Mouse (Mus musculus): ENCODE measurements around the gene Xdh.

The Xdh gene

DNA sequence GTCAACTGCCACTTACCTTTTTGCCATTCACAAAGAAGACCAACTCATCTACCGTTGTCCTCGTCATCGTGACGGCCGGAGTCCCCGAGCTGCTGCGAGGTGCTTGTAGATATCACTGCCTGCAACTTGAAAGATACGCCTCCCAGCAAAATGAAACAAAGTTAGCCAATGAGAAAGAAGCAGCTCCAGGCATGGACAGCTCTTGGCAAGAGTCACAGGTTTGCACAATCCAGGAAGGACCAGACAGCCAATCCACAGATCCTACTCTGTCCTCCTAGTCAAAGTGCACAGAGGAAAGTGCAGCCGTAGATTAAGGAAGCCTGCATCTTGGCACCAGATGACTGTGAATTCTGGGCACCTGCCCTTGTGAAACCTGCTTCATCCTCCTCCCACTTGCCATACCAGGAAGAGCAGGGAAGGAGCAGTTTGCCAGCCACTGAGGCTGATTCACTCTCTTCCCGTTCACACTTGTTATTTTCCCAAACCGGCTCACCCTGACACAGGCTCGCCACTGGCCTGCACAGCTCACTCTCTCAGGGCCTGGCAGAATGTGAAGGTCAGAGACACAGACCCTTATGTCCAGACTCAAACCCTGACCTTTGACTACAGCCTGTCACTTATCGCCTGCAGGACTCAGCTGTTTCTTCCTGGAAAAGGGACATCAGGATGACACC, at the start of gene Xdh:
Gene Xdh (minus strand): TSS at position 135 of the 674 bp plus-strand sequence.
- DNase-seq (ENCODE audit: low spot score) = peak; percentile 9

GRCm38 (mm10) chr17:73995907-73996645, 46.1 kb upstream of the Xdh start:
- no peak for DNase-seq (ENCODE audit: low spot score)

DNA sequence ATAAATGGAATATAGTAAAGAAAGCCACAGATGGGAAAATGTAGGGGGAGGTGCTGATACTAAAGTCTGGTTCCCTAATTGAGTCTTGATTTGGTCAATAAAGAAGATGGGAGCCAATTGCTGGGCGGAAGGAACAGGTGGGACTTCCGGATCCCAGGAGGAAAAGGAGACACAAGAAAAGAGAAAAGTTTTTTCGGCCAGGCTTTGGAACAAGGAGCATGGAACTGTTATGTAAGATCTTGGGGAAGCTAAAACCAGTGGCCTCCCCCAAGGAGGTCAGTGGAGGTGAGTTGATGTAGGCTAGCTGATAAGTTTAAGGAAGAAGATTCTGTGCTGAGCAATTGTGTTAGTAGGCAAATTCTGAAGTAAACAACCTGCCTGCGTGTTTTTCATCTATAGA, 41.3 kb upstream of the Xdh start:
- no peak for DNase-seq (ENCODE audit: low spot score)

DNA sequence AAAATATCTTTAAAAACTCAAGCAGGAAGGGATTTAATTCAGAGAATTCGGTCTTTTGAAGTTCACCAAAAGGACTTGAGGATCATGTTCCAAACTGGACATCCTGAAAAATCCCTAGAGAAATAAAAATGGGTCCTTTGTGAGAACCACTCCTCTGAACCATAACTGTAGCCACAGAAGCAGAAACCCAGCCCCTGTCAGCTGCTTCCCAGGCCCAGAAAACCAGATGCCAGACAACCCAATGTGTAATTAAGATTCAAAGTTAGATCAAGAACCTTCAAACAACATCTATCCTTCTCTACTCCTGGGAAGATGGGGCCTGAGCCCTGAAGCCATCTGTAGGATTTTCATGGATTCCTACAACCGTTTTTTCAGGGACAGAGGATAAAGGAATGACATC, 36.6 kb upstream of the Xdh start:
- no peak for DNase-seq (ENCODE audit: low spot score)

- DNase-seq (ENCODE audit: low spot score) = no peak
Measured at GRCm38 (mm10) chr17:73985936-73986335, 35.9 kb upstream of the Xdh start.

GRCm38 (mm10) chr17:73984508-73984907, 34.5 kb upstream of the Xdh start:
- DNase-seq (ENCODE audit: low spot score) = no peak

DNA sequence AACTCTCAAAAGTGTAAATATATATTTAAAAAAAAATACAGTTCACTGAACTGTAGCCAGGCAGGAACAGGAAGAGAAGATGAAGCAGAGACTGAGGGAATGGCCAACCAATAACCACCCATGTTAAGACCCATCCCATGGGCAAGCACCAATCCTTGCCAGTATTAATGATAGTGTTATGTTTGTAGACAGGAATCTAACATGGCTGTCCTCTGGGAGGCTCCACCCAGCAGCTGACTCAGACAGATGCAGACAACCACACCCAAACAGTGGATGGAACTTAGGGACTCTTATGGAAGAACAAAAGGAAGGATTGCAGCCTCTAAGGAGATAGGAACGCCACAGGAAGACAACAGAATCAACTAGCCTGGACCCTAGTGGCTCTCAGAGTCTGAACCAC, 32.9 kb upstream of the Xdh start:
- no peak for DNase-seq (ENCODE audit: low spot score)

DNA sequence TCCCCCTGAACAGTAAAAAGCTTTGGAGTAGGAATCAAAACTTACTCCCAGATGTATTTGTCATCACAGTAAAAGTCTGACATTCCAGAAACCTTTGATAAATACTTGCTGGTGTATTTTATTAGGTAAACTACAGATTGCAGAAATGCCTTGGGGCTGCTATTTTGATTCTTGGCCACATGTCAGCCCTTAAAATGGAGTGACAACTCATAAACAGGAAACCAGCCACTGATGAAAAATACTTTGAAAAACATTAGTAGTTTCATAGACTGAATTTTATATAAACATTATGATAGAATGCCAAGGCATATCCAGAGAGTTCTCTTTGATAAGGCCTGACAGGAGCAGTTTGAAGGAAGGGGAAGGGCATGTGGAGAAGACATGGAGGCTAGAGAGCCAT, 26.1 kb upstream of the Xdh start:
- no peak for DNase-seq (ENCODE audit: low spot score)

DNA sequence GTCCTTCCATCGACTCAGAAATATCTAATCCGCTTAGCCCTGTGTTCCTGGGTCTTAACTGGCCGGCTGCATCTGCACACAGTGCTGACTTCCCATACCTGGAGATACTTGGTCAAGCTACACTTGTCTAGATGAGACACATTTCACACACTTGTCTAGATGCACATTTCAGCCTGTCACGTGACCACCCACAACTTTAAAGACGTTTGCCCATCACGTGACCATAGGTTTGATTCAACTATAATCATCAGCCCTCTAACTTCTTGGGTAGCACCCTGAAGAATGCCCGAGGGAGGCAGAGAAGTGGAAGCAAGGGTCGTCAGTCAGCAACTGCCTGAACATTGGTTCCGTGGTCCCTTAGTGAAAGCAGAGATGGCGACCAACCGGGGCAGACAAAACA, 22.7 kb upstream of the Xdh start:
- DNase-seq (ENCODE audit: low spot score) = no peak

DNA sequence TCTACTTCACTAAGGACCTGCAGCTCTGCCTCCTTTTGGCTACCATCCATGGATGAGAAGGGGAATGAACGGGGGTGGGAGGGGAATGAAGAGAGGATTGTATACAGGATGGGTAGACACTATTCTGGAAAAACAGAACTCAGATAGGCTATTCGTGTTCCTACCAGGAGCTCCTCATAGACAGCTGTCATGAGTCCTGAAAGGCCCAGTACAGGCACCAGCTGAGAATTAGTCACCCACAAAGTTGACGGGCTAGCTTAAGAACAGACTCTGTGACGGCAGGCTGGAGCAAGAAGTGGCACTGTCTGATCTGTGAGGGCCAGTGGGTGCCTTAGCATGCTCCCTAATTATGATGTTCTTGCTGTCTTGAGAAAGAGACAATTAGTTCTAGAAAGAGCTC, 21.3 kb upstream of the Xdh start:
- DNase-seq (ENCODE audit: low spot score) = no peak

DNA sequence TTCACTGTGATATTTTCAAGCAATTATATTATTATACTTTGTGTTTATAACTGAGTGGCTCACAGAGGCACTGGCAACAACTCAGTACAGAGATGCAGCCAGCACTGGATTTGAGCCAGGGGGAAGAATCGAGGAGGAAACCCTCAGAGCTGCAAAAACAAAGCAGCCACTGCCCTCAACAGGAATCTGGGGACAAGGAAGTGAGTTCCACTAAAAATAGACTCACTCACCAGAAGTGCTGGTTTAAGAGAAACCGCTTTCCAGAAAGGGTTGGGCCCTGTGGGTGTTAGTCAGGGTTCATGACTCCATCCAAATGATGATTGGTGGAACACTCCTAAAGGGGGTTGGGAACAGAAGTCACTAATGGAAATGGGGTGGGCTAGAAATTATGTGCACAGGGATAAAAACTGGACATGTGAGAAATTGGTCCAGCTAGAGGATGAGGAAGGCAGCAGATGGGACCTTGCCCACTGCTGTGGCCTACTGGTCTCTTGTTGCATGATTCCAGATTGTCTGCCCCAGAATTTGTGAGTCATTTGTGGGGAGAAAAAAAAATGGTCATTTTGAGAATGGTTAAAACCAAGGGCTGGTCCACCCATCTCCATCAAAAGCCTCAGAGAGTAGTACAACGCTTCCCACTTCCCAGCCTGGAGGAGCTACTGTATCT, 20.5 kb upstream of the Xdh start:
- DNase-seq (ENCODE audit: low spot score) = no peak

DNA sequence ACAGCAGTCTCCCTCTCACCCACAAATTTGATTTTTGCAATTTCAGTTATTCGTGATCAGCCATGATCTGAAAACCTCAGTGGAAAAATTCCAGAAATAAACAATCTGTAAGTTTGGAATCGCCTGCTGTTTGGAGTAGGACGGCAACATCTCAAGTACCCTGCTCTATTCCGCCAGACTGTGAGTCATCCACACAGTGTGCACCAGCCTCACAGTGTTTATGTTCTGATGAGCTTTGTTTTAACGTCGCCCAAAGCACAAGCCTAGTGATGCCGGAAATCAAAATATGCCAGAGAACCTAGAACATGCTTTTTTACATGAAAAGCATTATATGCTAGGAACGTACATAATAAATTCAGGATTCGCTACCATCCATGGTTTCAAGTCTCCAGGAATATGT, 14.9 kb upstream of the Xdh start:
- no peak for DNase-seq (ENCODE audit: low spot score)

GRCm38 (mm10) chr17:73962628-73963043, 12.6 kb upstream of the Xdh start:
- no peak for DNase-seq (ENCODE audit: low spot score)

DNA sequence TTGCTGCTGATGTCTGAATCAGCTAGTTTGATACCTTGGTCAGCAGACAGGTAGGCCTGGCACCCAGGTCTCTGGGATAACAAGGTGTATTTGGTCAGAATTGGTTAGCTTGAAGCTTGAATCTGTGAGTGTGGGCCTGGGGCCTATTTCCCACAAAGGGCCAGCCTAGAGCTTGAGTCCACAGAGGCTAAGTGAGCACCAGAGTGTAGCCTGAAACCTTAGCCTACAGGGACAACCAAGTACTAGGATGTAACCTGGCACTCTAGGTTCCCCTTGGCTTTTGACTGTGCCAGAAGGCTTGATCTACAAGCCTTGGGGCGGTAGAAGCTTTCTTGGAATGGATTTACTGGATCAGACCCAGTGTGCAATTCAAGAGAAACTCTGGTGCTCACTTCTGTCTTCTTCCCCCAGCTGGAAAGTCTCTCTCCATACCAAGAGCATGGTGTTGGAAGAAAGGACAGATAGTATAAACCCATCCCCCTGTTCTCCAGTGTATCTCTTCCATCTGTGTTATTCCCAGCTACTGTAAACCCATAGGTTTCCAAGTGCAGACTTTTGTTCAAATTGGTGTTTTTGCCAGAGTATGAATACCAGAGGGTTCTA, 11.9 kb upstream of the Xdh start:
- DNase-seq (ENCODE audit: low spot score) = no peak

DNA sequence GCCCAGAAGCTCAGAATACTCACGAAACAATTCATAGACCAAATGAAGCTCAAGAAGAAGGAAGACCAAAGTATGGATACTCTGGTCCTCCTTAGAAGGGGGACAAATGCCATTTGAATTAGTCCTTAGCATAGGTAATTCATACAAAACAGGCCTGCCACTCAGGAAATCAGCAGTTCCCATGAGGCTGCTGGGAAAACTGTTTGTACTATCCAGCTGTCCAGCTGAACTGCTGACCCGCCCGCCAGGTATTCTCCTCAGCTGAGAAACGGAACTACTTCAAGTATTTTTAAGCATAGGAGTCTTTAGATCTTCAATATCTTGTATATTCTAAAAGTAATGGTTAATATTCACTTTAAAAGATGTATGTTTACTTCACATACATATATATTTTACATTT, 10.7 kb upstream of the Xdh start:
- DNase-seq (ENCODE audit: low spot score) = no peak

DNA sequence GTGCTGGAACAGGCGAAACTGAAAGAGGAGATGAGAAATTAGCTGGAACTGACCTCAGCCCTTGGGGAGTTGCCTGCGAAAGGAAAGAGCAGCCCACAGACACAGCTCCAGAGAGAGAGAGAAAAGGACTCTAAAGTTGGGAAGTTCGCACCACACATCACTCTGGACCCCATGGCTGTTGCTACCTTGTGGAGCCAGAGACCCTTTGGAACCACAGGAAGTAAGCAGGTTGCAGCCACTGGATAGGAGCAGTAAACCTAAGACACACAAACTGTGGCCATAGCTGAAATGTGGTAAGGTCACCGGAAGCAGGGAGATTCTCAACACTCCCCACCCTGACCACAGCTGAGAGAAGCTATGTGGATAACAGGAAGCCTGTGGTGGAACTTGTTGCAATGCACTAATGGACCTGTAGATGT, 2.1 kb upstream of the Xdh start:
- DNase-seq (ENCODE audit: low spot score) = no peak

GRCm38 (mm10) chr17:73950970-73951369, 974 bp upstream of the Xdh start:
- DNase-seq (ENCODE audit: low spot score) = no peak

- no peak for DNase-seq (ENCODE audit: low spot score)
Measured at GRCm38 (mm10) chr17:73949498-73949897, 498 bp downstream of the Xdh start.

- no peak for DNase-seq (ENCODE audit: low spot score)
Measured at GRCm38 (mm10) chr17:73948801-73949200, 1.2 kb downstream of the Xdh start.

DNA sequence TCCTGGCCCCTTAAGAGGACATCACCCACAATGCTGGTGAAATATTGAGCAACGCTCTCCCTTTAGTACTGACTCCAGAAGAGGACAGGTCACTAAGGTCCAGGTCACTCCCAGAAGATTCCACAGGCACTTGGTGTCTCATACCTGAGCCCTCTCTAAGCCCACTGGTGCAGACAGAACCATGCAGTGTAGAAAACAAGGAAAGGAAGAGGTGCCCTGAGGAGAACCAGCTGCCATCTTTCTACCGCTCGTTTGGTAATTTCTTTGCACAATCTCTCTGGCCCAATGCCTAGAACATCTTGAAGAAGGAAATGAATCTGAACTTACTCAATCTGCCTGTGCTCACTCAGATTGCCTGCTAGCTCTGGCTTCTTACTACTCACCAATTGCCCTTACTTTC, 2.0 kb downstream of the Xdh start:
- no peak for DNase-seq (ENCODE audit: low spot score)

DNA sequence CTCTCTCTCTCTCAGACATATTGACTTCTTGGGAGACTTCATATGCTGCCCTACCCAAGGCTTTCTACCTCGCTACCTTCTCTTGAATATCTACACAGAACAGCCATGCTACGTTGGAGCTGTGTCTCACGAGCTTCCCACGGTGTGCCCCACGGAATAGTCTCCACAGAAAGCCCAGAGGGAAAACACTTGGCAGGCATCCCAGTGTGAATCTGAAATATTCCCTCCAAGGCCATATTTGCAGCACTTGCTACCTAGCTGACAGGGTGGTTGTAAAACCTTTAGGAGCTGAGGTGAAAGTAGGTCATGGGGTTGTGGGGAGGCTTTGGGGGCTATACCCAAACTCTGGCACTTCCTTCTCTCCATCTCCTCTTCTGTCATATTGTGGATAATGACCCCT, 3.1 kb downstream of the Xdh start:
- no peak for DNase-seq (ENCODE audit: low spot score)

DNA sequence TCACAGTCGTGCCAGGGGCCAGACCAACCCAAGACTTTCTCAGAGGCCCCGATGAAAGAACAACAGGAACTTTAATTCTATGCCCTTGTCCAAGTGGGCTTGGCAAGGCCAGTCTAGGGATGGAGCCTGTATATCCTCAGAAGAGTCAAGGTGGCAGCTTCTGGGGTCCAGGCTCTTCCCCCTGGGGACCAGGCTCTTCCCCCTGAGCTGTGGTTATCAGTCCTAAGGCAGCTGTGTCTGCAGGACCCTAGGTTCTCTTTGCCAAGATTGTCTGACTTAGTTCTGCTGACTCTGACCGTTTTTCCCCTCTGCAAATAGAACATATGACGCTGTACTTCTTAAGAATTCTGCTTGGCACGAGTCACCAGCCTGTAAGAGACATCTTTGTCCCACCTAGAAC, 5.3 kb downstream of the Xdh start:
- no peak for DNase-seq (ENCODE audit: low spot score)
